Mouse (Mus musculus) gastrocnemius, postnatal 25 days (tissue): Measurements from ENCODE around the gene Med12l. TPM values are rescaled to one million over a fixed set of nuclear protein-coding genes. Genes with fewer than 3 reads are reported as not detected.
A peak's percentile ranks its signal among the peaks of the same experiment; 100 is the strongest.
"Not testable (repeated sequence)": the region's sequence is repeated elsewhere in the genome, so short reads cannot be mapped to it uniquely, and the experiment has no call there.

Source experiments
- DNase-seq: peaks from one replicate; pipeline ENCODE4 v3.0.0; 2022
- total RNA-seq, 2 experiments: library from RNA; stranded (reverse); gene quantifications; 1 replicate in 1 of 2; 2 replicates in 1 of 2; pipeline ENCODE4 v1.2.3; 2021

Med12l gene
- total RNA-seq, 2 experiments from 2014 or later, result 0.46 to 0.77 TPM

GRCm38 (mm10) chr3:59022971-59023370, 17.3 kb downstream of the Med12l start:
- DNase-seq, result no peak

GRCm38 (mm10) chr3:59024531-59025192, 19.0 kb downstream of the Med12l start:
- no peak for DNase-seq

- DNase-seq, result no peak
Measured at GRCm38 (mm10) chr3:59025193-59025535, 19.5 kb downstream of the Med12l start.

GRCm38 (mm10) chr3:59028696-59029095, 23.1 kb downstream of the Med12l start:
- no peak for DNase-seq

- no peak for DNase-seq
Measured at GRCm38 (mm10) chr3:59030986-59031385, 25.4 kb downstream of the Med12l start.

- DNase-seq, result no peak
Measured at GRCm38 (mm10) chr3:59041487-59041886, 35.9 kb downstream of the Med12l start.

GRCm38 (mm10) chr3:59054834-59055535, 49.4 kb downstream of the Med12l start:
- DNase-seq, result no peak

- peak; percentile 12 for DNase-seq
Measured at GRCm38 (mm10) chr3:59059022-59059541, 53.5 kb downstream of the Med12l start.

GRCm38 (mm10) chr3:59060131-59060530, 54.5 kb downstream of the Med12l start:
- no peak for DNase-seq

- no peak for DNase-seq
Measured at GRCm38 (mm10) chr3:59062141-59062540, 56.5 kb downstream of the Med12l start.

- DNase-seq, result no peak
Measured at GRCm38 (mm10) chr3:59063431-59063830, 57.8 kb downstream of the Med12l start.

GRCm38 (mm10) chr3:59065937-59066336, 60.3 kb downstream of the Med12l start:
- DNase-seq, result no peak

GRCm38 (mm10) chr3:59066558-59067294, 61.1 kb downstream of the Med12l start:
- DNase-seq, result no peak

GRCm38 (mm10) chr3:59069071-59069470, 63.4 kb downstream of the Med12l start:
- not testable (repeated sequence) for DNase-seq

GRCm38 (mm10) chr3:59077278-59077677, 71.7 kb downstream of the Med12l start:
- no peak for DNase-seq

- no peak for DNase-seq
Measured at GRCm38 (mm10) chr3:59078585-59078984, 73.0 kb downstream of the Med12l start.

- DNase-seq, result no peak
Measured at GRCm38 (mm10) chr3:59079327-59079726, 73.7 kb downstream of the Med12l start.

- DNase-seq, result no peak
Measured at GRCm38 (mm10) chr3:59080293-59080916, 74.8 kb downstream of the Med12l start.

- DNase-seq, result no peak
Measured at GRCm38 (mm10) chr3:59080919-59081318, 75.3 kb downstream of the Med12l start.

- no peak for DNase-seq
Measured at GRCm38 (mm10) chr3:59092702-59093101, 87.1 kb downstream of the Med12l start.

GRCm38 (mm10) chr3:59097421-59097820, 91.8 kb downstream of the Med12l start:
- no peak for DNase-seq

GRCm38 (mm10) chr3:59098540-59098939, 92.9 kb downstream of the Med12l start:
- no peak for DNase-seq
